Mouse (Mus musculus) induced T-regulatory cell, adult 2 months (primary cell): ENCODE measurements around the gene Scgb1c1.
A peak's percentile ranks its signal among the peaks of the same experiment; 100 is the strongest.
"Not testable (repeated sequence)": the region's sequence is repeated elsewhere in the genome, so short reads cannot be mapped to it uniquely, and the experiment has no call there.

Source experiments
- DNase-seq: peaks from one replicate; pipeline ENCODE4 v3.0.0-alpha.2; 2012; ENCODE audit warnings: low read depth

Gene Scgb1c1

GRCm38 (mm10) chr7:140880865-140881515 is 35.6 kb downstream of the Scgb1c1 start:
- DNase-seq: peak; percentile 26

- DNase-seq: peak; percentile 97
Observed at GRCm38 (mm10) chr7:140881696-140882468, 36.5 kb downstream of the Scgb1c1 start, which contains the start of the genes Psmd13 and Sirt3. Gene Psmd13 (plus strand): TSS chr7:140881968. Gene Sirt3 (minus strand): TSS chr7:140882309.

- no peak for DNase-seq
Observed at GRCm38 (mm10) chr7:140882469-140882803, 37.1 kb downstream of the Scgb1c1 start.

- not testable (repeated sequence) for DNase-seq
Observed at GRCm38 (mm10) chr7:140890636-140891035, 45.3 kb downstream of the Scgb1c1 start.

- DNase-seq: no peak
Observed at GRCm38 (mm10) chr7:140894031-140894430, 48.7 kb downstream of the Scgb1c1 start.

GRCm38 (mm10) chr7:140894611-140895010 is 49.3 kb downstream of the Scgb1c1 start:
- DNase-seq: no peak
